Mouse (Mus musculus) liver, adult 2 months (tissue): ENCODE data around the gene P2rx3. TPM values are rescaled to one million over a fixed set of nuclear protein-coding genes. Genes with fewer than 3 reads are reported as not detected.
A peak's percentile ranks its signal among the peaks of the same experiment; 100 is the strongest.

Source experiments
- DNase-seq: peaks from one replicate; pipeline ENCODE4 v3.0.0-alpha.2; 2011; ENCODE audit warnings: low read depth, low spot score; ENCODE audit errors: extremely low read depth
- H3K27ac ChIP-seq: fragments of 200-500 bp; replicated peaks from 2 replicates; pipeline ENCODE4 v1.5.1; 2012; ENCODE audit warnings: low read depth, mild to moderate bottlenecking, control low read depth, inconsistent platforms, low read length; ENCODE audit not compliant: insufficient read depth
- H3K27me3 ChIP-seq: fragments of 200-500 bp; 2 replicates; pipeline ENCODE4 v1.6.1; 2012; ENCODE audit warnings: mild to moderate bottlenecking, moderate library complexity, low read length, inconsistent platforms; ENCODE audit not compliant: control insufficient read depth, insufficient read depth
- H3K36me3 ChIP-seq: fragments of 200-500 bp; 2 replicates; pipeline ENCODE4 v1.6.1; 2012; ENCODE audit warnings: low read length, inconsistent platforms; ENCODE audit not compliant: control insufficient read depth, insufficient read depth
- H3K4me1 ChIP-seq: fragments of 200-500 bp; 2 replicates; pipeline ENCODE4 v1.6.1; 2011; ENCODE audit warnings: low read length; ENCODE audit not compliant: control insufficient read depth, insufficient read depth
- H3K4me3 ChIP-seq: fragments of 200-500 bp; 2 replicates; pipeline ENCODE4 v1.5.1; 2011; ENCODE audit warnings: low read depth, mild to moderate bottlenecking, control low read depth, low read length, moderate library complexity; ENCODE audit not compliant: insufficient read depth
- H3K79me2 ChIP-seq: fragments of 200-500 bp; 2 replicates; pipeline ENCODE4 v1.6.1; 2012; ENCODE audit warnings: inconsistent platforms, mild to moderate bottlenecking, low read length, moderate library complexity; ENCODE audit not compliant: control insufficient read depth, insufficient read depth
- H3K9ac ChIP-seq: fragments of 200-500 bp; 2 replicates; pipeline ENCODE4 v1.6.1; 2012; ENCODE audit warnings: low read depth, mild to moderate bottlenecking, control low read depth, inconsistent platforms, low read length
- CTCF ChIP-seq: fragments of 200-500 bp; IDR thresholded peaks from 2 replicates; pipeline ENCODE4 v1.5.1; 2011; ENCODE audit warnings: low read depth, low read length, control low read depth
- POLR2A ChIP-seq: fragments of 200-500 bp; IDR thresholded peaks from 2 replicates; pipeline ENCODE4 v1.6.1; 2011; ENCODE audit warnings: low read length, control low read depth; ENCODE audit not compliant: insufficient read depth; ENCODE audit errors: extremely low read depth
- WGBS: fragments of 180-500 bp; shearing (Covaris S2); methylation state at CpG from one replicate; pipeline ENCODE4 v1.1.7; 2018; 5-methylcytosine and 5-hydroxymethylcytosine counted together
- polyA plus RNA-seq: library from polyadenylated mRNA; depleted of rRNA; stranded (reverse); fragments of >200 nt; gene quantifications from 2 replicates; pipeline ENCODE4 v1.2.3, GENCODE M21; 2012
- total RNA-seq: library from RNA; depleted of rRNA; stranded (reverse); fragments of >200 nt; gene quantifications from 2 replicates; pipeline ENCODE4 v1.2.3, GENCODE M21; 2014

The P2rx3 gene
- total and polyA plus RNA-seq, 2 experiments, result 2.1 to 2.8 TPM

DNA sequence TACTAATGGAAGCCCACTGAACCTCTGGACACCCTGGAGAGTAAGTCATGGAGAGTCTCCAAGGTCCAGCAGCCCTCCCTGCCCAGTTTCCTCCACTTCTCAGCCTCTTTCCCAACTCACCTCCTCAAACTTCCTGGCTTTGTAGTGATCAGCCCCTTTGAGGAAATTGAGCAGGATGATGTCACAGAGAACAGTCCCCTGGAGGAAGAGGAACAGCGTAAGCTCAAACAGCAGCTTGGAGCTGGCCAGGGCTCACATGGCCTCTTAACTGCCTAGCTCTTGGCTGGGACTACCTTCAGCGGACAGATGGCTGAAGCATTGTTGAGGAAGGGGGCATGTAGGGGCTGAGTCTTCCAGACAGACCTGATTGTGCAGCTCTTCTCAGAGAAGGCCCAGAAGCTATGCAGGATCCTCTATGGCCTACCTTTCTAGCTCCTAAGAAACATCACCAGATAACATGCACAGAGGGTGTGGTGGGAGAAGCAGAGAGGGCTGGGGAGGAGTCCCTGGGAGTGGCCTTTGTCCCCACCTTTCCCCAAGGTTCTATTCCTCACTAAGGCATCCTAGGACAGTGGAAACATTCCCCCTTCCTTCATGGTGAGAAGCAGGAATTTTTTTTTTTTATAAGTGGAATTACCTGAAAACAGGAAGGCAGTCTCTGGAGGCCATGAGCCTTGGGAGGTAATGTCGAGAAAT is 37.6 kb downstream of the P2rx3 start:
- H3K9ac ChIP-seq, result no peak overlapping the region
- no peak overlapping the region for H3K4me3 ChIP-seq
- WGBS, result 77% methylated on average over 3 of the region's 3 CpGs
- H3K27ac ChIP-seq, result no peak overlapping the region
- H3K79me2 ChIP-seq, result no peaks in the 10 kb centered on the region
- DNase-seq, result no peak
- H3K27me3 ChIP-seq, result no peaks in the 10 kb centered on the region
- no peaks in the 10 kb centered on the region for H3K36me3 ChIP-seq
- TF ChIP-seq POLR2A (no peak), CTCF (no peak)
- peaks cover 7% of the 10 kb centered on the region; the same call in 1 of the 2 replicates for H3K4me1 ChIP-seq

DNA sequence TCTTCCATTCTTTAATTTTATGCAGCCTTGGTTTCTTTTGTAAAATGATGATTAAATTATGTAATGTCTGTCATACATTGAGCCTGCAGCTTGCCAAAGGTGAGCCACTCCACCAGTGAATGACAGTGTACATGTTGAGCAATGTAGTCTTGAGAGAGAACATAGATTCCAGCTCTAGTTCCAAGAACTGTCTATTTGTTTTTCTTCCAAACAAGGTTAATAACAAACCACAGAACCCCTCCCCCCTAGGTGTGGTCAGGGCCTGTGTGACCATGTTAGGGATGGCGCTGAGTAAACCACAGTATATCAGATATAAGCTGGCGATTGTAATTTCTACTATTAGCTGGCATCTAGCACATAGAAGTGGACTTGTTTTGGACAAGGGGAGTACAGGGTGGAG is 40.9 kb downstream of the P2rx3 start:
- no peak overlapping the region for H3K4me3 ChIP-seq
- TF ChIP-seq CTCF (no peak), POLR2A (no peak)
- 0 out of 2 replicates have a peak overlapping the region, but pooled peaks have one; percentile 18 for H3K27ac ChIP-seq
- no peaks in the 10 kb centered on the region for H3K27me3 ChIP-seq
- H3K4me1 ChIP-seq, result peaks cover 7% of the 10 kb centered on the region; the same call in 1 of the 2 replicates
- 28% methylated on average over 2 of the region's 2 CpGs for WGBS
- peak; percentile 95 for DNase-seq
- H3K36me3 ChIP-seq, result no peaks in the 10 kb centered on the region
- H3K9ac ChIP-seq, result no peak overlapping the region
- H3K79me2 ChIP-seq, result no peaks in the 10 kb centered on the region

- TF ChIP-seq POLR2A, result no peak
- TF ChIP-seq CTCF, result no peak
- Histone ChIP-seq H3K9ac (no peak within 1 kb of the TSS), H3K27ac (no peak within 1 kb of the TSS), H3K79me2 (no peaks in the 10 kb centered on the region), H3K4me1 (no peaks in the 10 kb centered on the region), H3K36me3 (no peaks in the 10 kb centered on the region), H3K4me3 (no peak within 1 kb of the TSS), H3K27me3 (no peaks in the 10 kb centered on the region)
- WGBS, result 84% methylated on average over 1 of the region's 1 CpGs
- DNase-seq, result no peak
Observed at GRCm38 (mm10) chr2:84987930-84988329, 49.3 kb downstream of the P2rx3 start, which contains the start of gene Prg3. TSS of gene Prg3 (plus strand) at chr2:84988215.

GRCm38 (mm10) chr2:84980188-84980587 is 57.1 kb downstream of the P2rx3 start, which contains the start of gene Prg2:
TSS of gene Prg2 (plus strand) at chr2:84980461.
- Histone ChIP-seq H3K9ac (no peak within 1 kb of the TSS), H3K4me1 (no peaks in the 10 kb centered on the region), H3K27me3 (no peaks in the 10 kb centered on the region), H3K4me3 (no peak within 1 kb of the TSS), H3K36me3 (no peaks in the 10 kb centered on the region), H3K27ac (no peak within 1 kb of the TSS), H3K79me2 (no peaks in the 10 kb centered on the region)
- 80% methylated on average over 1 of the region's 1 CpGs for WGBS
- TF ChIP-seq POLR2A (no peak), CTCF (no peak)
- no peak for DNase-seq

- H3K4me1 ChIP-seq, result no peaks in the 10 kb centered on the region
- no peak for DNase-seq
- no peak overlapping the region for H3K27ac ChIP-seq
- WGBS, result 96% methylated on average over 2 of the region's 2 CpGs
- no peak for TF ChIP-seq CTCF
- no peak for TF ChIP-seq POLR2A
- no peaks in the 10 kb centered on the region for H3K79me2 ChIP-seq
- no peak overlapping the region for H3K4me3 ChIP-seq
- H3K27me3 ChIP-seq, result no peaks in the 10 kb centered on the region
- H3K9ac ChIP-seq, result no peak overlapping the region
- no peaks in the 10 kb centered on the region for H3K36me3 ChIP-seq
Observed at GRCm38 (mm10) chr2:84975580-84975979, 61.7 kb downstream of the P2rx3 start.
